Mouse (Mus musculus) heart, adult 18-20 months (tissue): ENCODE data around the gene Slc3a1. TPM values are rescaled to one million over a fixed set of nuclear protein-coding genes. Genes with fewer than 3 reads are reported as not detected.
A peak's percentile ranks its signal among the peaks of the same experiment; 100 is the strongest.

ENCODE experiments used
- DNase-seq, 2 experiments: peaks; one replicate each; pipeline ENCODE4 v3.0.0; 2021 to 2022; ENCODE audit warnings: mixed read lengths in 1 of 2
- long read RNA-seq, 2 experiments: library from polyadenylated mRNA; stranded (forward); transcript quantifications; one replicate each; pipeline ENCODE4 v2.0.0; 2021
- total RNA-seq, 2 experiments: library from RNA; stranded (reverse); gene quantifications; 2 replicates each; pipeline ENCODE4 v1.2.3; 2021

Gene Slc3a1
- not detected for total RNA-seq
- long read RNA-seq, experiment 1: 0 reads
- long read RNA-seq, experiment 2: 0 reads

- DNase-seq: no peak
Measured at GRCm38 (mm10) chr17:85028093-85028739, at the start of gene Slc3a1. Gene Slc3a1 (plus strand): TSS chr17:85028376.

- no peak for DNase-seq
Measured at GRCm38 (mm10) chr17:84981721-84982120, 46.5 kb upstream of the Slc3a1 start.

GRCm38 (mm10) chr17:84982735-84983134 is 45.4 kb upstream of the Slc3a1 start:
- DNase-seq: no peak

- no peak for DNase-seq
Measured at GRCm38 (mm10) chr17:84986368-84986767, 41.8 kb upstream of the Slc3a1 start.

GRCm38 (mm10) chr17:84987834-84988410 is 40.3 kb upstream of the Slc3a1 start:
- DNase-seq: no peak

- DNase-seq: no peak
Measured at GRCm38 (mm10) chr17:84988514-84988913, 39.7 kb upstream of the Slc3a1 start.

- DNase-seq: no peak
Measured at GRCm38 (mm10) chr17:84995844-84996243, 32.3 kb upstream of the Slc3a1 start.

GRCm38 (mm10) chr17:84997639-84998038 is 30.5 kb upstream of the Slc3a1 start:
- no peak for DNase-seq

GRCm38 (mm10) chr17:84999636-85000035 is 28.5 kb upstream of the Slc3a1 start:
- DNase-seq: peak; percentile 12 to 33

- no peak for DNase-seq
Measured at GRCm38 (mm10) chr17:85013485-85013884, 14.7 kb upstream of the Slc3a1 start.

- no peak for DNase-seq
Measured at GRCm38 (mm10) chr17:85014632-85015031, 13.5 kb upstream of the Slc3a1 start.

GRCm38 (mm10) chr17:85018344-85018743 is 9.8 kb upstream of the Slc3a1 start:
- no peak for DNase-seq

GRCm38 (mm10) chr17:85018794-85019193 is 9.4 kb upstream of the Slc3a1 start:
- DNase-seq: peak in 1 of 2 experiments; percentile 5

- no peak for DNase-seq
Measured at GRCm38 (mm10) chr17:85020343-85020742, 7.8 kb upstream of the Slc3a1 start.

GRCm38 (mm10) chr17:85023247-85024167 is 4.7 kb upstream of the Slc3a1 start:
- DNase-seq: peak; percentile 38 to 73

GRCm38 (mm10) chr17:85024237-85024636 is 3.9 kb upstream of the Slc3a1 start:
- no peak for DNase-seq

GRCm38 (mm10) chr17:85025151-85025550 is 3.0 kb upstream of the Slc3a1 start:
- no peak for DNase-seq

- DNase-seq: no peak
Measured at GRCm38 (mm10) chr17:85026436-85026835, 1.7 kb upstream of the Slc3a1 start.

GRCm38 (mm10) chr17:85027247-85027646 is 929 bp upstream of the Slc3a1 start:
- DNase-seq: no peak

- DNase-seq: no peak
Measured at GRCm38 (mm10) chr17:85028797-85029196, 621 bp downstream of the Slc3a1 start.

GRCm38 (mm10) chr17:85030651-85031050 is 2.5 kb downstream of the Slc3a1 start:
- DNase-seq: no peak

GRCm38 (mm10) chr17:85033087-85033486 is 4.9 kb downstream of the Slc3a1 start:
- no peak for DNase-seq

- DNase-seq: no peak
Measured at GRCm38 (mm10) chr17:85034068-85034467, 5.9 kb downstream of the Slc3a1 start.
